Comparison of ENCODE assay signal across 8 mouse cellular contexts in genomic region chr10:126981746-126982145, GRCm38 (mm10). TPM values are rescaled to one million over a fixed set of nuclear protein-coding genes. Genes with fewer than 3 reads are reported as not detected.
DNase-seq lines count a peak whose midpoint lies in the region; ATAC-seq and TF ChIP-seq lines count a peak whose summit lies in the region.

No protein-coding gene starts in this region.

- H3K36me3 ChIP-seq in megakaryocyte, embryonic 14.5 days (replicated peaks; ENCODE audit: low read length): peaks cover 60% of the 10 kb centered on the region
- H3K36me3 ChIP-seq in limb, embryonic 14.5 days (ENCODE audit: control insufficient read depth, insufficient read depth, low read length): peaks cover 21% of the 10 kb centered on the region
- no peaks in the 10 kb centered on the region for H3K36me3 ChIP-seq in stomach, embryonic 16.5 days (ENCODE audit: control insufficient read depth, insufficient read depth, low read length)

- peak overlapping the region; percentile 98 for H3K4me2 ChIP-seq in limb, embryonic 14.5 days (replicated peaks; ENCODE audit: low read depth, low read length, severe bottlenecking)
- peak overlapping the region; percentile 96 for H3K4me2 ChIP-seq in stomach, embryonic 16.5 days (ENCODE audit: low read depth, low read length)

- H3K9me3 ChIP-seq in megakaryocyte, embryonic 14.5 days: no peaks in the 10 kb centered on the region
- H3K9me3 ChIP-seq in limb, embryonic 14.5 days (ENCODE audit: control insufficient read depth, low read length): no peaks in the 10 kb centered on the region
- no peaks in the 10 kb centered on the region for H3K9me3 ChIP-seq in stomach, embryonic 16.5 days (replicated peaks; ENCODE audit: control insufficient read depth, low read length)

- H3K4me3 ChIP-seq in megakaryocyte, embryonic 14.5 days (replicated peaks): peak overlapping the region; percentile 83
- peak overlapping the region; percentile 97 for H3K4me3 ChIP-seq in limb, embryonic 14.5 days (replicated peaks; ENCODE audit: low read length)
- H3K4me3 ChIP-seq in stomach, embryonic 16.5 days (replicated peaks; ENCODE audit: low read length): peak overlapping the region; percentile 90

- no peaks in the 10 kb centered on the region for H3K27me3 ChIP-seq in megakaryocyte, embryonic 14.5 days (replicated peaks)
- no peaks in the 10 kb centered on the region for H3K27me3 ChIP-seq in limb, embryonic 14.5 days (ENCODE audit: control insufficient read depth, insufficient read depth, low read length)
- H3K27me3 ChIP-seq in stomach, embryonic 16.5 days (ENCODE audit: control insufficient read depth, insufficient read depth, low read length): no peaks in the 10 kb centered on the region

- peak; percentile 48 for DNase-seq in adrenal gland, postnatal 14 days
- DNase-seq in adrenal gland, adult 2 months: no peak
- DNase-seq in limb, embryonic 14.5 days (ENCODE audit: low spot score): no peak
- DNase-seq in spleen, postnatal 10 days (ENCODE audit: low spot score in 2 of 2): no peak
- DNase-seq in cerebellum, adult 18-20 months: no peak

- no peak overlapping the region for H3K27ac ChIP-seq in limb, embryonic 14.5 days (replicated peaks; ENCODE audit: low read depth, low read length)
- peak overlapping the region; percentile 58; the same call in 1 of the 2 replicates for H3K27ac ChIP-seq in stomach, embryonic 16.5 days (ENCODE audit: low read length)

- H3K4me1 ChIP-seq in megakaryocyte, embryonic 14.5 days: peaks cover 77% of the 10 kb centered on the region
- peaks cover 66% of the 10 kb centered on the region for H3K4me1 ChIP-seq in limb, embryonic 14.5 days (ENCODE audit: control insufficient read depth, insufficient read depth, low read length)
- peaks cover 74% of the 10 kb centered on the region for H3K4me1 ChIP-seq in stomach, embryonic 16.5 days (ENCODE audit: control insufficient read depth, insufficient read depth, low read length)

- WGBS in limb, embryonic 14.5 days: 47% methylated on average over 3 of the region's 3 CpGs
- WGBS in stomach, embryonic 16.5 days: 55% methylated on average over 3 of the region's 3 CpGs

- H3K9ac ChIP-seq in limb, embryonic 14.5 days (ENCODE audit: low read depth, low read length, severe bottlenecking): no peak overlapping the region
- peak overlapping the region; percentile 99 for H3K9ac ChIP-seq in stomach, embryonic 16.5 days (ENCODE audit: low read length)

- no peak for ATAC-seq in megakaryocyte, adult 5-6 weeks (ENCODE audit: poor library complexity, severe bottlenecking)
- ATAC-seq in limb, embryonic 14.5 days (ENCODE audit: low FRiP score, low read depth): no peak
- ATAC-seq in stomach, embryonic 16.5 days (ENCODE audit: insufficient read depth, low FRiP score): no peak

- no peak for TF ChIP-seq POLR2A in limb, embryonic 14.5 days (IDR thresholded peaks at IDR 0.05; ENCODE audit: borderline replicate concordance, extremely low read depth, insufficient read depth, insufficient read length)

RNA-seq across cellular contexts. Expression of gene Ctdsp2, which starts 3.2 kb away (rescaled TPM):
- 115 and 144 TPM in 2 replicates for total RNA-seq in adrenal gland, postnatal 14 days (2021)
- 100 to 1,000 TPM in 1 of 2 experiments, 10 to 100 TPM in 1; 75.0 to 119 TPM for total RNA-seq in adrenal gland, adult 2 months (2021)
- polyA plus RNA-seq in adrenal gland, adult 2 months (2012; rRNA removed): 98.8 and 100 TPM in 2 replicates
- polyA plus RNA-seq in megakaryocyte, embryonic 14.5 days (2012; ENCODE audit: insufficient read depth, low replicate concordance): 27.8 and 40.9 TPM in 2 replicates
- 73.2 and 75.2 TPM in 2 replicates for total RNA-seq in megakaryocyte, adult 5-6 weeks (2015)
- 38.0 and 41.9 TPM in 2 replicates for total RNA-seq in megakaryocyte, adult 5-6 weeks (2017)
- 230 and 284 TPM in 2 replicates for polyA plus RNA-seq in limb, embryonic 14.5 days (2012; rRNA removed)
- polyA plus RNA-seq in limb, embryonic 14.5 days (2014; fragmentation: Nextera tagmentation; extraction: Ambion mirVana): 143 and 153 TPM in 2 replicates
- 49.4 and 53.4 TPM in 2 replicates for polyA plus RNA-seq in stomach, embryonic 16.5 days (2015; fragmentation: Nextera tagmentation; extraction: Ambion mirVana)

RNA-seq across cellular contexts. Expression of gene Avil, which starts 18.8 kb away (rescaled TPM):
- total RNA-seq in adrenal gland, postnatal 14 days (2021): 0.74 and 2.5 TPM in 2 replicates
- 1 to 10 TPM; 4.0 to 5.3 TPM for total RNA-seq in adrenal gland, adult 2 months (2021)
- polyA plus RNA-seq in adrenal gland, adult 2 months (2012; rRNA removed): 0.19 and 0.21 TPM in 2 replicates
- 0.70 TPM in 1 of 2 replicates, not detected in the other for polyA plus RNA-seq in megakaryocyte, embryonic 14.5 days (2012; ENCODE audit: insufficient read depth, low replicate concordance)
- total RNA-seq in megakaryocyte, adult 5-6 weeks (2015): 0.07 TPM in 1 of 2 replicates, not detected in the other
- 0.04 and 0.16 TPM in 2 replicates for total RNA-seq in megakaryocyte, adult 5-6 weeks (2017)
- polyA plus RNA-seq in limb, embryonic 14.5 days (2012; rRNA removed): 0.35 and 0.45 TPM in 2 replicates
- 0.22 and 0.28 TPM in 2 replicates for polyA plus RNA-seq in limb, embryonic 14.5 days (2014; fragmentation: Nextera tagmentation; extraction: Ambion mirVana)
- 1.0 and 1.9 TPM in 2 replicates for polyA plus RNA-seq in stomach, embryonic 16.5 days (2015; fragmentation: Nextera tagmentation; extraction: Ambion mirVana)

RNA-seq across cellular contexts. Expression of gene Tsfm, which starts 48.9 kb away (rescaled TPM):
- total RNA-seq in adrenal gland, postnatal 14 days (2021): 57.6 and 58.7 TPM in 2 replicates
- 10 to 100 TPM; 42.2 to 67.9 TPM for total RNA-seq in adrenal gland, adult 2 months (2021)
- polyA plus RNA-seq in adrenal gland, adult 2 months (2012; rRNA removed): 55.0 and 68.9 TPM in 2 replicates
- polyA plus RNA-seq in megakaryocyte, embryonic 14.5 days (2012; ENCODE audit: insufficient read depth, low replicate concordance): 19.8 and 35.4 TPM in 2 replicates
- 17.4 and 25.7 TPM in 2 replicates for total RNA-seq in megakaryocyte, adult 5-6 weeks (2015)
- total RNA-seq in megakaryocyte, adult 5-6 weeks (2017): 17.1 and 21.0 TPM in 2 replicates
- 55.8 and 59.7 TPM in 2 replicates for polyA plus RNA-seq in limb, embryonic 14.5 days (2012; rRNA removed)
- polyA plus RNA-seq in limb, embryonic 14.5 days (2014; fragmentation: Nextera tagmentation; extraction: Ambion mirVana): 65.2 and 69.0 TPM in 2 replicates
- 80.4 and 80.6 TPM in 2 replicates for polyA plus RNA-seq in stomach, embryonic 16.5 days (2015; fragmentation: Nextera tagmentation; extraction: Ambion mirVana)

RNA-seq across cellular contexts. Expression of gene Mettl1, which starts 59.5 kb away (rescaled TPM):
- 12.4 and 18.1 TPM in 2 replicates for total RNA-seq in adrenal gland, postnatal 14 days (2021)
- total RNA-seq in adrenal gland, adult 2 months (2021): 10 to 100 TPM; 17.7 to 23.0 TPM
- polyA plus RNA-seq in adrenal gland, adult 2 months (2012; rRNA removed): 18.2 and 23.7 TPM in 2 replicates
- 1.9 and 12.1 TPM in 2 replicates for polyA plus RNA-seq in megakaryocyte, embryonic 14.5 days (2012; ENCODE audit: insufficient read depth, low replicate concordance)
- 4.2 and 5.4 TPM in 2 replicates for total RNA-seq in megakaryocyte, adult 5-6 weeks (2015)
- total RNA-seq in megakaryocyte, adult 5-6 weeks (2017): 3.5 and 8.9 TPM in 2 replicates
- polyA plus RNA-seq in limb, embryonic 14.5 days (2012; rRNA removed): 48.6 and 52.0 TPM in 2 replicates
- 59.1 and 71.3 TPM in 2 replicates for polyA plus RNA-seq in limb, embryonic 14.5 days (2014; fragmentation: Nextera tagmentation; extraction: Ambion mirVana)
- 49.4 and 49.5 TPM in 2 replicates for polyA plus RNA-seq in stomach, embryonic 16.5 days (2015; fragmentation: Nextera tagmentation; extraction: Ambion mirVana)

RNA-seq across cellular contexts. Expression of gene Eef1akmt3, which starts 59.6 kb away (rescaled TPM):
- 0.15 and 0.23 TPM in 2 replicates for total RNA-seq in adrenal gland, postnatal 14 days (2021)
- under 1 TPM; 0.14 to 0.69 TPM for total RNA-seq in adrenal gland, adult 2 months (2021)
- polyA plus RNA-seq in adrenal gland, adult 2 months (2012; rRNA removed): 0.18 and 0.23 TPM in 2 replicates
- polyA plus RNA-seq in megakaryocyte, embryonic 14.5 days (2012; ENCODE audit: insufficient read depth, low replicate concordance): 0.08 TPM in 1 of 2 replicates, not detected in the other
- total RNA-seq in megakaryocyte, adult 5-6 weeks (2015): not detected in 2 replicates
- 0.08 TPM in 1 of 2 replicates, not detected in the other for total RNA-seq in megakaryocyte, adult 5-6 weeks (2017)
- 3.4 and 3.8 TPM in 2 replicates for polyA plus RNA-seq in limb, embryonic 14.5 days (2012; rRNA removed)
- 0.87 and 1.3 TPM in 2 replicates for polyA plus RNA-seq in limb, embryonic 14.5 days (2014; fragmentation: Nextera tagmentation; extraction: Ambion mirVana)
- polyA plus RNA-seq in stomach, embryonic 16.5 days (2015; fragmentation: Nextera tagmentation; extraction: Ambion mirVana): 1.3 and 1.5 TPM in 2 replicates
